Mouse (Mus musculus) spleen, adult 2 months (tissue): Measurements from ENCODE around the gene Mettl7a2. TPM values are rescaled to one million over a fixed set of nuclear protein-coding genes. Genes with fewer than 3 reads are reported as not detected.
"Not testable (repeated sequence)": the region's sequence is repeated elsewhere in the genome, so short reads cannot be mapped to it uniquely, and the experiment has no call there.

ENCODE experiments used
- DNase-seq, 2 experiments: peaks; one replicate each; pipeline versions ENCODE4 v3.0.0 to v3.0.0-alpha.2; 2012 to 2021; ENCODE audit warnings: low spot score in 2 of 2, low read depth in 1 of 2
- H3K27ac ChIP-seq: fragments of 200-500 bp; 2 replicates; pipeline ENCODE4 v1.5.1; 2012; ENCODE audit warnings: low read length, inconsistent platforms; ENCODE audit not compliant: insufficient read depth
- H3K27me3 ChIP-seq: fragments of 200-500 bp; 2 replicates; pipeline ENCODE4 v1.6.1; 2012; ENCODE audit warnings: mild to moderate bottlenecking, moderate library complexity, low read length, inconsistent platforms; ENCODE audit not compliant: control insufficient read depth, insufficient read depth
- H3K36me3 ChIP-seq: fragments of 200-500 bp; 2 replicates; pipeline ENCODE4 v1.6.1; 2012; ENCODE audit warnings: mild to moderate bottlenecking, low read length, inconsistent platforms; ENCODE audit not compliant: control insufficient read depth, insufficient read depth
- H3K4me1 ChIP-seq: fragments of 200-500 bp; 2 replicates; pipeline ENCODE4 v1.6.1; 2011; ENCODE audit warnings: inconsistent platforms; ENCODE audit not compliant: control insufficient read depth, insufficient read depth, insufficient read length
- H3K4me3 ChIP-seq: fragments of 200-500 bp; 2 replicates; pipeline ENCODE4 v1.5.1; 2011; ENCODE audit warnings: mild to moderate bottlenecking, inconsistent platforms; ENCODE audit not compliant: insufficient read depth, insufficient read length; ENCODE audit errors: extremely low read depth
- CTCF ChIP-seq: fragments of 200-500 bp; IDR thresholded peaks from 2 replicates; pipeline ENCODE4 v1.5.1; 2011; ENCODE audit warnings: mild to moderate bottlenecking, inconsistent platforms; ENCODE audit not compliant: insufficient read depth, insufficient read length, insufficient replicate concordance; ENCODE audit errors: extremely low read depth
- POLR2A ChIP-seq: fragments of 200-500 bp; IDR thresholded peaks from 2 replicates; pipeline ENCODE4 v1.6.1; 2011; ENCODE audit warnings: low read depth, low read length, inconsistent platforms
- WGBS: fragments of 180-500 bp; shearing (Covaris S2); methylation state at CpG from one replicate; pipeline ENCODE4 v1.1.7; 2018; 5-methylcytosine and 5-hydroxymethylcytosine counted together
- polyA plus RNA-seq: library from polyadenylated mRNA; depleted of rRNA; stranded (reverse); fragments of >200 nt; gene quantifications from 2 replicates; pipeline ENCODE4 v1.2.3, GENCODE M21; 2012

Gene Mettl7a2
- polyA plus RNA-seq, 1 experiment: not detected

- Histone ChIP-seq H3K4me3 (no peak overlapping the region), H3K4me1 (no peaks in the 10 kb centered on the region), H3K36me3 (no peaks in the 10 kb centered on the region), H3K27me3 (no peaks in the 10 kb centered on the region), H3K27ac (no peak overlapping the region)
- no peak for DNase-seq
- WGBS: 83% methylated on average over 3 of the region's 3 CpGs
- TF ChIP-seq CTCF (no peak), POLR2A (no peak)
These were observed 27.8 kb upstream of the Mettl7a2 start for GRCm38 (mm10) chr15:100325235-100325634.

GRCm38 (mm10) chr15:100328089-100328488 lies 24.9 kb upstream of the Mettl7a2 start:
- H3K4me3 ChIP-seq, DNase-seq: not testable (repeated sequence)
- 87% methylated on average over 4 of the region's 4 CpGs for WGBS

GRCm38 (mm10) chr15:100329336-100329735 lies 23.7 kb upstream of the Mettl7a2 start:
- 94% methylated on average over 10 of the region's 10 CpGs for WGBS

More at GRCm38 (mm10) chr15:100328089-100328488, 24.9 kb upstream of the Mettl7a2 start:
- H3K36me3 ChIP-seq, H3K27ac ChIP-seq, H3K27me3 ChIP-seq, H3K4me1 ChIP-seq: not testable (repeated sequence)

GRCm38 (mm10) chr15:100330739-100331138 lies 22.3 kb upstream of the Mettl7a2 start:
- Histone ChIP-seq H3K36me3 (no peaks in the 10 kb centered on the region), H3K27me3 (no peaks in the 10 kb centered on the region), H3K27ac (no peak overlapping the region), H3K4me3 (no peak overlapping the region), H3K4me1 (no peaks in the 10 kb centered on the region)
- no peak for DNase-seq
- WGBS: 89% methylated on average over 7 of the region's 7 CpGs
- TF ChIP-seq POLR2A: no peak
- TF ChIP-seq CTCF: no peak

More at GRCm38 (mm10) chr15:100329336-100329735, 23.7 kb upstream of the Mettl7a2 start:
- H3K27ac ChIP-seq, H3K27me3 ChIP-seq, DNase-seq, H3K4me3 ChIP-seq, H3K36me3 ChIP-seq, H3K4me1 ChIP-seq: not testable (repeated sequence)

- H3K4me1 ChIP-seq, H3K27me3 ChIP-seq, H3K36me3 ChIP-seq, DNase-seq, H3K27ac ChIP-seq, H3K4me3 ChIP-seq: not testable (repeated sequence)
- WGBS: 85% methylated on average over 3 of the region's 10 CpGs
These were observed 20.7 kb upstream of the Mettl7a2 start for GRCm38 (mm10) chr15:100332077-100332961.

- H3K36me3 ChIP-seq: no peaks in the 10 kb centered on the region
- H3K4me3 ChIP-seq: no peak within 1 kb of the TSS; the same call in 1 of the 2 replicates
- no peaks in the 10 kb centered on the region for H3K27me3 ChIP-seq
- H3K27ac ChIP-seq: no peak within 1 kb of the TSS
- no peaks in the 10 kb centered on the region for H3K4me1 ChIP-seq
- DNase-seq: no peak
- TF ChIP-seq POLR2A: no peak
- no peak for TF ChIP-seq CTCF
- 75% methylated on average over 10 of the region's 10 CpGs for WGBS
These were observed 18.4 kb upstream of the Mettl7a2 start, which contains the start of gene Mettl7a3 for GRCm38 (mm10) chr15:100334629-100335028. Mettl7a3 (plus strand) TSS chr15:100334929.

- not testable (repeated sequence) for H3K27ac ChIP-seq, H3K27me3 ChIP-seq, H3K4me3 ChIP-seq, H3K36me3 ChIP-seq, H3K4me1 ChIP-seq, DNase-seq
These were observed 15.7 kb upstream of the Mettl7a2 start for GRCm38 (mm10) chr15:100337328-100337727.

GRCm38 (mm10) chr15:100337847-100338246 lies 15.2 kb upstream of the Mettl7a2 start:
- H3K27ac ChIP-seq, H3K36me3 ChIP-seq, H3K27me3 ChIP-seq, H3K4me1 ChIP-seq, H3K4me3 ChIP-seq: not testable (repeated sequence)
- DNase-seq: peak; percentile 11 to 71
- WGBS: 31% methylated on average over 10 of the region's 10 CpGs

- not testable (repeated sequence) for DNase-seq, H3K27me3 ChIP-seq, H3K4me3 ChIP-seq, H3K27ac ChIP-seq, H3K4me1 ChIP-seq, H3K36me3 ChIP-seq
- WGBS: 85% methylated on average over 4 of the region's 5 CpGs
These were observed 11.6 kb upstream of the Mettl7a2 start for GRCm38 (mm10) chr15:100341314-100341980.
